Mouse (Mus musculus): ENCODE data around the gene Mapkbp1.

DNA sequence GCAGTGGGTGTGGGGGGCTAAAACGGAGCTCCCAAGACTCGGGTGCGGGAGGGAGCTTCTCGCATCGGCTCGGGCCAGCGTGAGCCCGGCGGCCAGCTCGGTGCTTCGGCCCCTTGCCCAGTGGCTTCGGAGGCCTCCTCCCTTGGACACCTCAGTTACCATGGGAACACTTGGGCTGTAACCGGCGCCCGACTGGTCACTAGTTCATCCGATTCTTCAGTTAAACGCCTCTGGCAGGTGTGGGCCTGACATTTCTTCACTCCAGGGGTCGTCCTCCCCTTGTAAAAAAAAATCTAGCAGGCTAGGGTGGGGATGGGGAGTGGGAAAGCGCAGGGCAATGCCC lies at the start of gene Mapkbp1:
- no peak for TF ChIP-seq CTCF (IDR thresholded peaks at IDR 0.05; ENCODE audit: low read depth)
- TF ChIP-seq EP300 (IDR thresholded peaks at IDR 0.05; ENCODE audit: low read depth): no peak

Measured in liver, embryonic 14.5 days (tissue).